Mouse (Mus musculus) CH12.LX (cell line): Measurements from ENCODE around the gene Sowahb.

ENCODE experiments used
- CTCF ChIP-seq, 2 experiments: IDR thresholded peaks in 1 of 2; conservative IDR thresholded peaks in 1 of 2; 2 replicates each; pipeline ENCODE4 v1.5.1; 2011 to 2012; ENCODE audit warnings: low read depth in 2 of 2, low read length in 2 of 2, improper control_type of control experiment in 1 of 2, inconsistent platforms in 1 of 2, mild to moderate bottlenecking in 1 of 2, moderate library complexity in 1 of 2
- ELF1 ChIP-seq: IDR thresholded peaks from 2 replicates; pipeline ENCODE4 v1.6.1; 2014; ENCODE audit warnings: low read depth, mild to moderate bottlenecking, inconsistent platforms, low read length, improper control_type of control experiment
- GABPA ChIP-seq: IDR thresholded peaks from 2 replicates; pipeline ENCODE4 v1.6.1; 2012; ENCODE audit warnings: low read depth, low read length, improper control_type of control experiment, inconsistent platforms; ENCODE audit not compliant: insufficient replicate concordance
- MAFK ChIP-seq: IDR thresholded peaks from 2 replicates; pipeline ENCODE4 v1.6.1; 2011; ENCODE audit warnings: low read length, improper control_type of control experiment; ENCODE audit not compliant: insufficient replicate concordance
- MAZ ChIP-seq: IDR thresholded peaks from 2 replicates; pipeline ENCODE4 v1.6.1; 2012; ENCODE audit warnings: low read depth, mild to moderate bottlenecking, inconsistent platforms, low read length, improper control_type of control experiment, moderate library complexity
- MXI1 ChIP-seq: IDR thresholded peaks from 2 replicates; pipeline ENCODE4 v1.6.1; 2011; ENCODE audit warnings: mild to moderate bottlenecking, low read depth, low read length, improper control_type of control experiment
- PAX5 ChIP-seq: IDR thresholded peaks from 2 replicates; pipeline ENCODE4 v1.6.1; 2012; ENCODE audit warnings: low read length, inconsistent platforms, mixed read lengths
- UBTF ChIP-seq: IDR thresholded peaks from 2 replicates; pipeline ENCODE4 v1.6.1; 2012; ENCODE audit warnings: low read depth, mild to moderate bottlenecking, inconsistent platforms, low read length, improper control_type of control experiment, moderate library complexity
- USF1 ChIP-seq: IDR thresholded peaks from 2 replicates; pipeline ENCODE4 v1.6.1; 2014; ENCODE audit warnings: low read depth, mild to moderate bottlenecking, inconsistent platforms, low read length, improper control_type of control experiment

DNA sequence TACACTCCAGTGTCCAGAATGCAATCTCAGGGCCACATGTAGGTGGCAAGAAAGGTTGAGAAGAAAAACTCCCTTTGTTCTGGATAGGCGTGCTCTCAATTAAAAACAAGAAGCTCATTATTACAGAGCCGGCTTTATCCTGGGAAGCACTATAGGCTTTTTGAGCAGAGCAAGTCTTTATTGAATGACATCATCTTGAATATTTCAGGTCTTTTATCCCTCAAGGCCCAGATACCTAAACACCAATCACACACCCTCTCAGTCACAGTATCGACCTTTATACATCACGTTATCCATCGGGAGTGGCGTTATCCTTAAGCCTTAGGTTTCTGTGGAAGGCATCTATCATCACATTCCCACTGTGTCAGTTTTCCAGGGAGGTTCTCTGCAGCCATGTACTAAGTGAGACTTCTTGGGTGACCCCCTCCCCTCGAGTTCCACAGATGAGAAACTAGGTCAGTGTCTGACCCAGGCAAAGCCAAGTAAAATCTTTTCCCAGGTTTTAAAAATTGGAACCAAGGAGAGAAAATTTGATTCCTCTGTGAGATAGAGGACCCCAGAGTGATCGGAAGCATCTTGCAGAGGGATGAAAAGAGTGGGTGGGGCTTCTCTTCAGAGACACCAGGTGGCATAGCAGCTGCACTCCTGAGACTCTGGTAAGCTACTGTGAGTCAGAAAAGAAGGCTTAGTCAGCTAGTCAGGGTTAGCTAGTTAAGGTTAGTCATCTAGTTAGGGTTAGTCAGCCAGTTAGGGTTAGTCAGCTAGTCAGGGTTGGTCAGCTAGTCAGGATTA is 9.0 kb upstream of the Sowahb start:
- TF ChIP-seq ELF1: no peak
- TF ChIP-seq CTCF (conservative IDR thresholded peaks at IDR 0.05 in 1 of 2, IDR thresholded peaks at IDR 0.05 in 1 of 2; ENCODE audit: low read depth in 2 of 2, low read length in 2 of 2): peak in 1 of 2 experiments; percentile 56; a peak in 2 of 4 replicates
- TF ChIP-seq UBTF: no peak
- no peak for TF ChIP-seq GABPA
- no peak for TF ChIP-seq USF1
- TF ChIP-seq MXI1: no peak
- no peak for TF ChIP-seq PAX5
- no peak for TF ChIP-seq MAZ
- no peak for TF ChIP-seq MAFK
